Mouse (Mus musculus) brain, embryonic 14.5 days (tissue): ENCODE measurements around the gene Fmod.

Experiments
- CTCF ChIP-seq: fragments of 200-500 bp; IDR thresholded peaks from 2 replicates; pipeline ENCODE4 v1.5.1; 2012; ENCODE audit warnings: inconsistent platforms, mild to moderate bottlenecking, moderate library complexity, borderline replicate concordance; ENCODE audit not compliant: insufficient read depth, insufficient read length; ENCODE audit errors: extremely low read depth
- POLR2A ChIP-seq: fragments of 200-500 bp; IDR thresholded peaks from 2 replicates; pipeline ENCODE4 v1.6.1; 2012; ENCODE audit warnings: mild to moderate bottlenecking, inconsistent platforms, borderline replicate concordance; ENCODE audit not compliant: poor library complexity, insufficient read depth, insufficient read length, severe bottlenecking; ENCODE audit errors: extremely low read depth

- no peak for TF ChIP-seq CTCF
- TF ChIP-seq POLR2A: no peak
Measured at GRCm38 (mm10) chr1:134091851-134092250, 54.8 kb downstream of the Fmod start.
